Mouse (Mus musculus) hematopoietic stem cell, adult 5-6 weeks (primary cell): Measurements from ENCODE around the gene Wnk4. TPM values are rescaled to one million over a fixed set of nuclear protein-coding genes. Genes with fewer than 3 reads are reported as not detected.

Experiments
- total RNA-seq: library from RNA; stranded (forward); fragments of 172-1452, 232-1000 nt; gene quantifications from 2 replicates; pipeline ENCODE4 v1.2.3, GENCODE M21; 2017

Gene Wnk4
- total RNA-seq, 1 experiment from 2014 or later = not detected

Other genes with a start within 250 kb of the Wnk4 start
- gene Naglu, start 190.6 kb upstream of the Wnk4 start, total RNA-seq = 16.4 and 20.6 TPM in 2 replicates
- gene Hsd17b1, start 182.2 kb upstream of the Wnk4 start, total RNA-seq = not detected in 2 replicates
- 20.0 and 21.7 TPM in 2 replicates for gene Coasy, start 178.0 kb upstream of the Wnk4 start, total RNA-seq
- 36.5 and 57.0 TPM in 2 replicates for gene Mlx, start 173.3 kb upstream of the Wnk4 start, total RNA-seq
- gene Psmc3ip, start 165.1 kb upstream of the Wnk4 start, total RNA-seq = 34.5 and 60.5 TPM in 2 replicates
- 30.9 and 38.8 TPM in 2 replicates for gene Retreg3, start 140.7 kb upstream of the Wnk4 start, total RNA-seq
- gene Tubg1, start 140.6 kb upstream of the Wnk4 start, total RNA-seq = 30.0 and 47.4 TPM in 2 replicates
- not detected in 2 replicates for gene Tubg2, start 104.7 kb upstream of the Wnk4 start, total RNA-seq
- 0.31 TPM in 1 of 2 replicates, not detected in the other for gene Cntnap1, start 90.0 kb upstream of the Wnk4 start, total RNA-seq
- 0.50 TPM in 1 of 2 replicates, not detected in the other for gene Plekhh3, start 89.2 kb upstream of the Wnk4 start, total RNA-seq
- not detected in 2 replicates for gene Ccr10, start 85.1 kb upstream of the Wnk4 start, total RNA-seq
- gene Ezh1, start 34.1 kb upstream of the Wnk4 start, total RNA-seq = 38.1 and 45.0 TPM in 2 replicates
- gene Ramp2, start 14.5 kb upstream of the Wnk4 start, total RNA-seq = 6.9 TPM in 1 of 2 replicates, not detected in the other
- gene Vps25, start 6.9 kb upstream of the Wnk4 start, total RNA-seq = 55.0 and 59.3 TPM in 2 replicates
- gene Cntd1, start 18.4 kb downstream of the Wnk4 start, total RNA-seq = 1.3 and 2.4 TPM in 2 replicates
- gene Coa3, start 18.5 kb downstream of the Wnk4 start, total RNA-seq = 24.6 and 33.0 TPM in 2 replicates
- gene Becn1, start 41.7 kb downstream of the Wnk4 start, total RNA-seq = 139 and 177 TPM in 2 replicates
- gene Psme3, start 55.6 kb downstream of the Wnk4 start, total RNA-seq = 101 and 128 TPM in 2 replicates
- gene Aoc2, start 64.5 kb downstream of the Wnk4 start, total RNA-seq = 1.1 and 2.6 TPM in 2 replicates
- 0.10 TPM in 1 of 2 replicates, not detected in the other for gene Aoc3, start 70.0 kb downstream of the Wnk4 start, total RNA-seq
- not detected in 2 replicates for gene G6pc, start 107.0 kb downstream of the Wnk4 start, total RNA-seq
- 46.5 and 52.0 TPM in 2 replicates for gene Aarsd1, start 157.0 kb downstream of the Wnk4 start, total RNA-seq
- 1.6 TPM in 1 of 2 replicates, not detected in the other for gene Gm27029, start 164.2 kb downstream of the Wnk4 start, total RNA-seq
- gene Rundc1, start 164.5 kb downstream of the Wnk4 start, total RNA-seq = 4.8 and 7.0 TPM in 2 replicates
- 1.0 TPM in 1 of 2 replicates, not detected in the other for gene Ptges3l, start 164.8 kb downstream of the Wnk4 start, total RNA-seq
- 2,436 and 4,983 TPM in 2 replicates for gene Rpl27, start 181.7 kb downstream of the Wnk4 start, total RNA-seq
- gene Ifi35, start 187.8 kb downstream of the Wnk4 start, total RNA-seq = 34.3 and 37.2 TPM in 2 replicates
- gene Rnd2, start 204.4 kb downstream of the Wnk4 start, total RNA-seq = 5.3 and 5.8 TPM in 2 replicates
- gene Vat1, start 205.7 kb downstream of the Wnk4 start, total RNA-seq = 22.9 and 29.3 TPM in 2 replicates